Mouse (Mus musculus): Measurements from ENCODE around the gene Kcnmb1.

DNA sequence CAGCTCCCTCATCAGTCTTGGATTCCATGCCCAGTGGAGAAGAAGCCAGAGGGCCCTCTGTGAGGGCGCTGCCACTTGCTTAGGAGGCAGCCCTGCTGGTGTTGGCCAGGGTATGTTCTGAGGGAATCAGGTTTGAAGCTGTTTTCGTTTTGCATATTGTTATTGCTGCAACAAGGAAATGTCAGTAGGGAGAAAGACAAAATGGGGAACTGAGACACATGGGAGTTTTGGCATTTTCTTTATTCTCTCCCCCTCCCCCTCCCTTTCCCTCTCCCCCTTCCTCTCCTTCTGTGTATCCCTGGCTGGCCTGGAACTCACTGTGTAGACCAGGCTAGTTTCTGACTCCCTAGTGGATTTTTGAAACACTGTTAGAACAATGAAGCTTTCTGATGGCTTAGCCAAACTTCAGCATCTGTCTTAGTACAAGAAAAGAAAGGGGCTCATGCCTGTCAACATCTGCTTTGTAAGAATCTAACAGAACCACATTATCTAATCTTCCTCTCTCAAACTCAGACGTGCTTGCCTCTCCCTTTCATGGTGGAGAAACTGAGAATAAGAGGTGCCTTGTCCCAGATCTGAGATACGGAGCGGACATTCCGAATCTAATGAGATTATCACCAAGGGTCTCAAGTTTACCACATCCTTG, 49.3 kb downstream of the Kcnmb1 start:
- TF ChIP-seq CTCF (IDR thresholded peaks at IDR 0.05): no peak
- no peak for TF ChIP-seq EP300 (IDR thresholded peaks at IDR 0.05)

All from lung, postnatal 0 days (tissue).